Mouse (Mus musculus): ENCODE results near the gene Defb9. TPM values are rescaled to one million over a fixed set of nuclear protein-coding genes. Genes with fewer than 3 reads are reported as not detected.
A peak's percentile ranks its signal among the peaks of the same experiment; 100 is the strongest.
"Not testable (repeated sequence)": the region's sequence is repeated elsewhere in the genome, so short reads cannot be mapped to it uniquely, and the experiment has no call there.

Gene Defb9
- not detected in 2 replicates for polyA plus RNA-seq (2015; fragmentation: Nextera tagmentation; extraction: Ambion mirVana)

DNA sequence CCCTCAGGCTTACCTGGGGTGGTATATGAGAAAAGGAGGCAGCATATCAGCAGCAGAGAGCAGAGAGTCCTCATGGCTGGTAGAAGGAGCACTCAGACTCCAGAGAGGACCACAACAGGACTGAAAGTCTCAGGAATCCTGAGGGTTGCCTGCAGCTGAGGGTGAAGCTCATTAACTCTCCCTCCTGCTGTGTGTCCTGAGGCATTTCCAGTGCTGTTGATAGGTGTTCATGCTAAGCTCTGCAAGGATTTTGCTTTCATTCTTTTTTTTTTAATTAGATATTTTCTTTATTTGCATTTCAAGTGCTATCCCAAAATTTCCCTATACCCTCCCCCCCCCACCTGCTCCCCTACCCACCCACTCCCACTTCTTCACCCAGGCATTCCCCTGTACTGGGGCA is at the start of gene Defb9:
Defb9 (minus strand) TSS at position 101 of the 400 bp plus-strand sequence.
- H3K9ac ChIP-seq (replicated peaks); H3K4me1 ChIP-seq (replicated peaks); H3K36me3 ChIP-seq; H3K9me3 ChIP-seq; ATAC-seq; H3K27me3 ChIP-seq; H3K4me3 ChIP-seq (replicated peaks); H3K4me2 ChIP-seq (replicated peaks); H3K27ac ChIP-seq: not testable (repeated sequence)

GRCm38 (mm10) chr8:21932610-21933009 is 47.4 kb upstream of the Defb9 start, which contains the start of gene Defb15:
Defb15 (minus strand) TSS chr8:21932710.
- Histone ChIP-seq H3K4me3 (replicated peaks) (no peak within 1 kb of the TSS), H3K27me3 (no peaks in the 10 kb centered on the region), H3K9me3 (no peaks in the 10 kb centered on the region), H3K9ac (replicated peaks) (no peak within 1 kb of the TSS), H3K4me1 (replicated peaks) (no peaks in the 10 kb centered on the region), H3K36me3 (no peaks in the 10 kb centered on the region), H3K4me2 (replicated peaks) (no peak within 1 kb of the TSS), H3K27ac (no peak within 1 kb of the TSS)
- WGBS, result 89% methylated on average over 6 of the region's 6 CpGs
- ATAC-seq, result no peak

DNA sequence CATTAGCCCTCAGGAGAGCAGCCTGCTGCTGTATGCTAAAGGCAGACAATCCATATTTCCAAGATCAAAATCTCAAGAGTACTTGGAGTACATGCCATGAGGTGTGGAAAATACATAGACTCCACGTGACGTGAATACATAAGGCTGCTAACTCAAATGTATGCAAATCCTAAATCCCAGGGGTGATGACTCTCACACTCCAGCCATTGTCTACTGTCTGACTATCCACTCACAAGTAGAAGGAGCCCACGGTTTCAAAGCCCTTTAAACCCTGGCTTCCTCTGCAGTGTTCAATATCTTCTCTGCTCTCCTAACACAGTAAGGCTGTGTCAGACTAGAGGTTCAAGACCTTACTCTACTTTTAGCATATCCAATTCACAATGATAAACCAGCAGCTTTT is 45.5 kb upstream of the Defb9 start:
- ATAC-seq, result not testable (repeated sequence)

DNA sequence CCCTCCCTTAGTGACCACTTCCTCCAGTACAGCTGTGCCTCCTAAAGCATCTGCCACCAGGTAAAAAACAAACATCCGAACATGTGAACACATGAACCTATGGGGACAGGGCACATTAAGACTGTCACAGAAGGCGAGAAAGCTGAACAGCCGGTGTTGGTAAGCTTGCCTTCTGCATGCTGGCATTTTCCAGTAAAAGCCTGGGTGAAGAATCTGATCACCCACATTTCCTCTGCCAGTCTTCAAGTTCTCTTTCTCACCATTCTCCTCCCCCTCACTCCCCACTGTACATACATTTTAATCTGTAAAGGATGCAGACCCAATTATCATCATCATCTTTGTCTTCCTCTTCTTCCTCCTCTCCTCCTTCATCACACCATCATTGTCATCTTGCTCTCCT is 30.4 kb upstream of the Defb9 start:
- H3K36me3 ChIP-seq, result no peaks in the 10 kb centered on the region
- H3K4me1 ChIP-seq (replicated peaks), result no peaks in the 10 kb centered on the region
- no peak overlapping the region for H3K27ac ChIP-seq
- no peaks in the 10 kb centered on the region for H3K9me3 ChIP-seq
- 92% methylated on average over 3 of the region's 3 CpGs for WGBS
- H3K9ac ChIP-seq (replicated peaks), result no peak overlapping the region
- H3K4me3 ChIP-seq (replicated peaks), result no peak overlapping the region
- H3K27me3 ChIP-seq, result no peaks in the 10 kb centered on the region
- no peak overlapping the region for H3K4me2 ChIP-seq (replicated peaks)
- ATAC-seq, result no peak

More for the DNA sequence above, 45.5 kb upstream of the Defb9 start:
- H3K27ac ChIP-seq; H3K4me1 ChIP-seq (replicated peaks); H3K36me3 ChIP-seq; H3K9me3 ChIP-seq; H3K4me2 ChIP-seq (replicated peaks); H3K9ac ChIP-seq (replicated peaks); H3K4me3 ChIP-seq (replicated peaks); H3K27me3 ChIP-seq: not testable (repeated sequence)
- WGBS, result 46% methylated on average over 3 of the region's 3 CpGs

GRCm38 (mm10) chr8:21912554-21912953 is 27.3 kb upstream of the Defb9 start:
- H3K36me3 ChIP-seq, result no peaks in the 10 kb centered on the region
- H3K27ac ChIP-seq, result no peak overlapping the region
- H3K4me3 ChIP-seq (replicated peaks), result no peak overlapping the region
- no peak overlapping the region for H3K9ac ChIP-seq (replicated peaks)
- no peak for ATAC-seq
- H3K4me2 ChIP-seq (replicated peaks), result no peak overlapping the region
- H3K27me3 ChIP-seq, result no peaks in the 10 kb centered on the region
- 14% methylated on average over 2 of the region's 2 CpGs for WGBS
- no peaks in the 10 kb centered on the region for H3K4me1 ChIP-seq (replicated peaks)
- H3K9me3 ChIP-seq, result no peaks in the 10 kb centered on the region

GRCm38 (mm10) chr8:21911931-21912330 is 26.7 kb upstream of the Defb9 start:
- H3K4me1 ChIP-seq (replicated peaks), result no peaks in the 10 kb centered on the region
- no peaks in the 10 kb centered on the region for H3K9me3 ChIP-seq
- no peak overlapping the region for H3K4me2 ChIP-seq (replicated peaks)
- H3K27me3 ChIP-seq, result no peaks in the 10 kb centered on the region
- no peaks in the 10 kb centered on the region for H3K36me3 ChIP-seq
- no peak overlapping the region for H3K4me3 ChIP-seq (replicated peaks)
- ATAC-seq, result no peak
- H3K27ac ChIP-seq, result no peak overlapping the region
- no peak overlapping the region for H3K9ac ChIP-seq (replicated peaks)
- 3% methylated on average over 1 of the region's 1 CpGs for WGBS

- not testable (repeated sequence) for H3K27ac ChIP-seq; H3K4me3 ChIP-seq (replicated peaks); H3K9ac ChIP-seq (replicated peaks); H3K27me3 ChIP-seq; H3K4me2 ChIP-seq (replicated peaks); H3K9me3 ChIP-seq; H3K36me3 ChIP-seq; H3K4me1 ChIP-seq (replicated peaks)
- ATAC-seq, result 0 out of 2 replicates have a peak, but pooled peaks have one; percentile 14
These were observed 21.1 kb upstream of the Defb9 start, which contains the start of gene Defb11 for GRCm38 (mm10) chr8:21906290-21906689. Defb11 (minus strand) TSS chr8:21906412.

- not testable (repeated sequence) for H3K36me3 ChIP-seq; H3K9me3 ChIP-seq; H3K4me1 ChIP-seq (replicated peaks); H3K4me2 ChIP-seq (replicated peaks); H3K27ac ChIP-seq; H3K9ac ChIP-seq (replicated peaks); ATAC-seq; H3K27me3 ChIP-seq; H3K4me3 ChIP-seq (replicated peaks)
- WGBS, result 14% methylated on average over 1 of the region's 1 CpGs
These were observed 26.6 kb downstream of the Defb9 start, which contains the start of gene Defb10 for GRCm38 (mm10) chr8:21858586-21858985. Defb10 (plus strand) TSS chr8:21858901.

Other genes starting within 250 kb of the Defb9 start
- gene Defa17, start 229.6 kb downstream of the Defb9 start, polyA plus RNA-seq (2015; fragmentation: Nextera tagmentation; extraction: Ambion mirVana), result not detected in 2 replicates
- gene Defa34, start 219.6 kb downstream of the Defb9 start, polyA plus RNA-seq (2015; fragmentation: Nextera tagmentation; extraction: Ambion mirVana), result not detected in 2 replicates
- not detected in 2 replicates for gene AY761184, start 181.8 kb downstream of the Defb9 start, polyA plus RNA-seq (2015; fragmentation: Nextera tagmentation; extraction: Ambion mirVana)
- not detected in 2 replicates for gene Defa24, start 150.9 kb downstream of the Defb9 start, polyA plus RNA-seq (2015; fragmentation: Nextera tagmentation; extraction: Ambion mirVana)
- not detected in 2 replicates for gene Defb50, start 61.9 kb downstream of the Defb9 start, polyA plus RNA-seq (2015; fragmentation: Nextera tagmentation; extraction: Ambion mirVana)
- 0.70 TPM in 1 of 2 replicates, not detected in the other for gene Defb2, start 45.5 kb downstream of the Defb9 start, polyA plus RNA-seq (2015; fragmentation: Nextera tagmentation; extraction: Ambion mirVana)
- gene Defb10, start 26.5 kb downstream of the Defb9 start, polyA plus RNA-seq (2015; fragmentation: Nextera tagmentation; extraction: Ambion mirVana), result not detected in 2 replicates
- gene Defb11, start 21.0 kb upstream of the Defb9 start, polyA plus RNA-seq (2015; fragmentation: Nextera tagmentation; extraction: Ambion mirVana), result 2.0 and 4.2 TPM in 2 replicates
- not detected in 2 replicates for gene Defb15, start 47.3 kb upstream of the Defb9 start, polyA plus RNA-seq (2015; fragmentation: Nextera tagmentation; extraction: Ambion mirVana)
- gene Defb35, start 52.9 kb upstream of the Defb9 start, polyA plus RNA-seq (2015; fragmentation: Nextera tagmentation; extraction: Ambion mirVana), result not detected in 2 replicates
- gene Defb13, start 61.3 kb upstream of the Defb9 start, polyA plus RNA-seq (2015; fragmentation: Nextera tagmentation; extraction: Ambion mirVana), result not detected in 2 replicates
- not detected in 2 replicates for gene Fam90a1a, start 73.3 kb upstream of the Defb9 start, polyA plus RNA-seq (2015; fragmentation: Nextera tagmentation; extraction: Ambion mirVana)
- gene Ccdc70, start 84.4 kb upstream of the Defb9 start, polyA plus RNA-seq (2015; fragmentation: Nextera tagmentation; extraction: Ambion mirVana), result not detected in 2 replicates
- 1.4 and 1.5 TPM in 2 replicates for gene Atp7b, start 174.9 kb upstream of the Defb9 start, polyA plus RNA-seq (2015; fragmentation: Nextera tagmentation; extraction: Ambion mirVana)
- 37.1 and 38.4 TPM in 2 replicates for gene Alg11, start 175.3 kb upstream of the Defb9 start, polyA plus RNA-seq (2015; fragmentation: Nextera tagmentation; extraction: Ambion mirVana)
- 0.36 and 0.43 TPM in 2 replicates for gene Nek5, start 239.6 kb upstream of the Defb9 start, polyA plus RNA-seq (2015; fragmentation: Nextera tagmentation; extraction: Ambion mirVana)